Mouse (Mus musculus): ENCODE results near the gene Aif1.

DNA sequence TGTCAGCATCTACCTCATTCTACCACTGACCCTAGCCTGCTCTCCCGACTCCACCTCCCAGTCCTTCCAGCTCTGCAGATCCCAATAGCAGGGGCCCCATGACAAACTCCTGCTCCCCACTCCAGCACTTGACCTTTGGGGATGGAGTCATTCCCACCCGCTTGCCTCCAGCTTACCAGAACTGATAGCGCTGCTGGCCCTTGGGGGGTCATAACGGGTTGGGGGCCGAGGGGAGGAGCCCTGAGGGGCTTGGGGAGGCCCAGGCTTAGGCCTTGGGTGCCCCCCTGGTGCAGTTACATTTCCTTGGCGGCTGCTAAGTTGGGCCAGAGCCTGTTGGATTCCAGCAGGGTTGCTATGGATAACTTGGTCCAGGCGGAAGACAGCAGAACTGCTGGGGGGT lies 21.3 kb downstream of the Aif1 start:
- no peak for TF ChIP-seq CTCF (IDR thresholded peaks at IDR 0.05; ENCODE audit: borderline replicate concordance, insufficient read depth, low read depth, low read length)
- no peak for TF ChIP-seq POLR2A (IDR thresholded peaks at IDR 0.05; ENCODE audit: borderline replicate concordance, insufficient read depth, low read length)

All from cerebellum, adult 2 months (tissue).